21 mouse cellular contexts compared by ENCODE assay signal in genomic region chr5:34489418-34489787, GRCm38 (mm10). TPM values are rescaled to one million over a fixed set of nuclear protein-coding genes. Genes with fewer than 3 reads are reported as not detected.
DNase-seq lines count a peak whose midpoint lies in the region; ATAC-seq and TF ChIP-seq lines count a peak whose summit lies in the region.
"Had no signal": no experiment of that assay in that cellular context is flagged by ENCODE, and none has a peak within 500 bp of the region (broad histone marks: within the 10 kb centered on the region; RNA-seq: fewer than 3 reads in every experiment).

No protein-coding gene starts in this region.

- H3K4me1 ChIP-seq in forebrain, embryonic 15.5 days = peaks cover 6% of the 10 kb centered on the region; the same call in 1 of the 2 replicates
- H3K4me1 ChIP-seq in forebrain, embryonic 11.5 days (replicated peaks; ENCODE audit: control insufficient read depth, insufficient read depth, low read length) = no peaks in the 10 kb centered on the region
- H3K4me1 ChIP-seq in kidney, embryonic 14.5 days (ENCODE audit: control insufficient read depth, insufficient read depth, low read length) = no peaks in the 10 kb centered on the region
- H3K4me1 ChIP-seq in midbrain, postnatal 0 days (ENCODE audit: insufficient read depth, low read length) = no peaks in the 10 kb centered on the region
- no peaks in the 10 kb centered on the region for H3K4me1 ChIP-seq in midbrain, embryonic 15.5 days
- H3K4me1 ChIP-seq: midbrain, embryonic 10.5 days; neural tube, embryonic 12.5 days had no signal

- H3K36me3 ChIP-seq in forebrain, embryonic 15.5 days = peaks cover 28% of the 10 kb centered on the region
- peaks cover 9% of the 10 kb centered on the region; the same call in 1 of the 2 replicates for H3K36me3 ChIP-seq in forebrain, embryonic 11.5 days (ENCODE audit: control insufficient read depth, insufficient read depth, low read length)
- peaks cover 17% of the 10 kb centered on the region for H3K36me3 ChIP-seq in kidney, embryonic 14.5 days (ENCODE audit: control insufficient read depth, insufficient read depth, low read length)
- H3K36me3 ChIP-seq in midbrain, postnatal 0 days (ENCODE audit: insufficient read depth, low read length) = peaks cover 13% of the 10 kb centered on the region
- peaks cover 12% of the 10 kb centered on the region for H3K36me3 ChIP-seq in midbrain, embryonic 15.5 days (replicated peaks)

- DNase-seq in forebrain, embryonic 11.5 days (ENCODE audit: low spot score) = no peak
- DNase-seq in kidney, postnatal 14 days = no peak
- DNase-seq in midbrain, postnatal 0 days (ENCODE audit: low spot score) = no peak
- no peak for DNase-seq in frontal cortex, postnatal 36 days (ENCODE audit: low spot score in 2 of 2)
- DNase-seq: adrenal gland, postnatal 25 days; cerebellum, adult 11-12 months; heart, adult 18-20 months; heart, postnatal 36 days; kidney, adult 9 months; lung, adult 2 months; lung, postnatal 4 days; right cerebral cortex, adult 18-20 months; thymus, postnatal 36 days had no signal

- H3K27me3 ChIP-seq in forebrain, embryonic 15.5 days = no peaks in the 10 kb centered on the region
- H3K27me3 ChIP-seq in forebrain, embryonic 11.5 days (ENCODE audit: control insufficient read depth, insufficient read depth, low read length) = no peaks in the 10 kb centered on the region
- H3K27me3 ChIP-seq in kidney, embryonic 14.5 days (ENCODE audit: control insufficient read depth, insufficient read depth, low read length) = no peaks in the 10 kb centered on the region
- H3K27me3 ChIP-seq in midbrain, postnatal 0 days (ENCODE audit: insufficient read depth, low read length) = no peaks in the 10 kb centered on the region
- H3K27me3 ChIP-seq in midbrain, embryonic 15.5 days (replicated peaks) = no peaks in the 10 kb centered on the region
- H3K27me3 ChIP-seq: CH12.LX; heart, embryonic 13.5 days; neural tube, embryonic 12.5 days had no signal

- no peak for ATAC-seq in forebrain, embryonic 15.5 days (replicated peaks)
- ATAC-seq in forebrain, embryonic 11.5 days (replicated peaks; ENCODE audit: low FRiP score) = no peak
- 0 out of 2 replicates have a peak, but pooled peaks have one; percentile 24 for ATAC-seq in kidney, embryonic 14.5 days (ENCODE audit: low FRiP score, low TSS enrichment)
- ATAC-seq in midbrain, postnatal 0 days (ENCODE audit: low FRiP score) = no peak
- ATAC-seq in midbrain, embryonic 15.5 days (replicated peaks) = no peak

- WGBS in forebrain, embryonic 15.5 days = 95% methylated on average over 3 of the region's 3 CpGs
- 86% methylated on average over 3 of the region's 3 CpGs for WGBS in forebrain, embryonic 11.5 days
- 81% methylated on average over 3 of the region's 3 CpGs for WGBS in kidney, embryonic 14.5 days
- 90% methylated on average over 3 of the region's 3 CpGs for WGBS in midbrain, postnatal 0 days
- 88% methylated on average over 3 of the region's 3 CpGs for WGBS in midbrain, embryonic 15.5 days

- TF ChIP-seq CTCF in midbrain, postnatal 0 days (IDR thresholded peaks at IDR 0.05) = peak; percentile 26

- no peak overlapping the region for H3K4me3 ChIP-seq in forebrain, embryonic 15.5 days
- no peak overlapping the region for H3K4me3 ChIP-seq in forebrain, embryonic 11.5 days (ENCODE audit: low read depth, low read length)
- no peak overlapping the region for H3K4me3 ChIP-seq in kidney, embryonic 14.5 days (ENCODE audit: low read length)
- no peak overlapping the region for H3K4me3 ChIP-seq in midbrain, postnatal 0 days (ENCODE audit: low read depth, low read length)
- no peak overlapping the region for H3K4me3 ChIP-seq in midbrain, embryonic 15.5 days
- H3K4me3 ChIP-seq: erythroblast, embryonic 14.5 days; heart, embryonic 13.5 days; midbrain, embryonic 10.5 days; neural tube, embryonic 12.5 days had no signal

- H3K9me3 ChIP-seq in forebrain, embryonic 15.5 days = no peaks in the 10 kb centered on the region
- no peaks in the 10 kb centered on the region for H3K9me3 ChIP-seq in forebrain, embryonic 11.5 days (ENCODE audit: control insufficient read depth, low read length)
- H3K9me3 ChIP-seq in kidney, embryonic 14.5 days (ENCODE audit: control insufficient read depth, low read length) = no peaks in the 10 kb centered on the region
- no peaks in the 10 kb centered on the region for H3K9me3 ChIP-seq in midbrain, postnatal 0 days (ENCODE audit: low read length)
- H3K9me3 ChIP-seq in midbrain, embryonic 15.5 days = no peaks in the 10 kb centered on the region
- H3K9me3 ChIP-seq: heart, embryonic 13.5 days; midbrain, embryonic 10.5 days; neural tube, embryonic 12.5 days had no signal

- H3K4me2 ChIP-seq in forebrain, embryonic 15.5 days (replicated peaks) = no peak overlapping the region
- H3K4me2 ChIP-seq in forebrain, embryonic 11.5 days (ENCODE audit: low read depth, low read length, severe bottlenecking) = no peak overlapping the region
- H3K4me2 ChIP-seq in kidney, embryonic 14.5 days (replicated peaks; ENCODE audit: low read depth, low read length) = no peak overlapping the region
- H3K4me2 ChIP-seq in midbrain, postnatal 0 days (ENCODE audit: low read depth, low read length, poor library complexity, severe bottlenecking) = no peak overlapping the region
- H3K4me2 ChIP-seq in midbrain, embryonic 15.5 days = no peak overlapping the region
- H3K4me2 ChIP-seq: heart, embryonic 13.5 days; neural tube, embryonic 12.5 days had no signal

- peak overlapping the region; percentile 29; the same call in 1 of the 2 replicates for H3K27ac ChIP-seq in forebrain, embryonic 15.5 days (replicated peaks)
- H3K27ac ChIP-seq in forebrain, embryonic 11.5 days (ENCODE audit: low read depth, low read length) = no peak overlapping the region
- H3K27ac ChIP-seq in kidney, embryonic 14.5 days (ENCODE audit: low read depth, low read length) = no peak overlapping the region
- H3K27ac ChIP-seq in midbrain, postnatal 0 days (ENCODE audit: low read depth, low read length) = no peak overlapping the region
- H3K27ac ChIP-seq in midbrain, embryonic 15.5 days = no peak overlapping the region
- H3K27ac ChIP-seq: heart, embryonic 13.5 days; midbrain, embryonic 10.5 days; neural tube, embryonic 12.5 days had no signal

- no peak overlapping the region for H3K9ac ChIP-seq in forebrain, embryonic 15.5 days (replicated peaks)
- H3K9ac ChIP-seq in forebrain, embryonic 11.5 days (ENCODE audit: low read length) = no peak overlapping the region
- no peak overlapping the region for H3K9ac ChIP-seq in kidney, embryonic 14.5 days (ENCODE audit: low read depth, low read length)
- no peak overlapping the region for H3K9ac ChIP-seq in midbrain, postnatal 0 days (replicated peaks; ENCODE audit: low read length, poor library complexity, severe bottlenecking)
- no peak overlapping the region for H3K9ac ChIP-seq in midbrain, embryonic 15.5 days
- H3K9ac ChIP-seq: heart, embryonic 13.5 days; neural tube, embryonic 12.5 days had no signal

RNA-seq across cellular contexts. Expression of gene Tnip2, which starts 24.4 kb away (rescaled TPM):
- 6.4 and 7.0 TPM in 2 replicates for polyA plus RNA-seq in forebrain, embryonic 15.5 days (2015; fragmentation: Nextera tagmentation; extraction: Ambion mirVana)
- polyA plus RNA-seq in forebrain, embryonic 11.5 days (2014; fragmentation: Nextera tagmentation; extraction: Ambion mirVana) = 5.3 and 5.6 TPM in 2 replicates
- polyA plus RNA-seq in kidney, embryonic 14.5 days (2014; fragmentation: Nextera tagmentation; extraction: Ambion mirVana) = 10.8 and 16.1 TPM in 2 replicates
- 10.3 and 12.8 TPM in 2 replicates for total RNA-seq in midbrain, postnatal 0 days (2014; rRNA removed)
- polyA plus RNA-seq in midbrain, postnatal 0 days (2015; fragmentation: Nextera tagmentation; extraction: Ambion mirVana) = 12.6 and 13.6 TPM in 2 replicates
- 10.9 and 13.0 TPM in 2 replicates for polyA plus RNA-seq in midbrain, embryonic 15.5 days (2015; fragmentation: Nextera tagmentation; extraction: Ambion mirVana)
- polyA plus RNA-seq: erythroblast, embryonic 14.5 days had no signal

RNA-seq across cellular contexts. Expression of gene Sh3bp2, which starts 36.2 kb away (rescaled TPM):
- polyA plus RNA-seq in forebrain, embryonic 15.5 days (2015; fragmentation: Nextera tagmentation; extraction: Ambion mirVana) = 21.2 and 24.4 TPM in 2 replicates
- 10.4 and 10.7 TPM in 2 replicates for polyA plus RNA-seq in forebrain, embryonic 11.5 days (2014; fragmentation: Nextera tagmentation; extraction: Ambion mirVana)
- polyA plus RNA-seq in kidney, embryonic 14.5 days (2014; fragmentation: Nextera tagmentation; extraction: Ambion mirVana) = 9.0 and 11.1 TPM in 2 replicates
- 35.5 and 44.1 TPM in 2 replicates for total RNA-seq in midbrain, postnatal 0 days (2014; rRNA removed)
- 17.6 and 20.3 TPM in 2 replicates for polyA plus RNA-seq in midbrain, postnatal 0 days (2015; fragmentation: Nextera tagmentation; extraction: Ambion mirVana)
- polyA plus RNA-seq in midbrain, embryonic 15.5 days (2015; fragmentation: Nextera tagmentation; extraction: Ambion mirVana) = 25.4 and 25.9 TPM in 2 replicates
